In genomic region chr17:86786496-86786895, GRCm38 (mm10) we compare ENCODE assay signal across 22 mouse cellular contexts. TPM values are rescaled to one million over a fixed set of nuclear protein-coding genes. Genes with fewer than 3 reads are reported as not detected.
DNase-seq lines count a peak whose midpoint lies in the region; ATAC-seq and TF ChIP-seq lines count a peak whose summit lies in the region.
"Had no signal": no experiment of that assay in that cellular context is flagged by ENCODE, and none has a peak within 500 bp of the region (broad histone marks: within the 10 kb centered on the region; RNA-seq: fewer than 3 reads in every experiment).

No protein-coding gene starts in this region.

- no peak for TF ChIP-seq POLR2A in cortical plate, adult 2 months (IDR thresholded peaks at IDR 0.05; ENCODE audit: extremely low read depth, insufficient read depth, low read length)
- TF ChIP-seq POLR2A in olfactory bulb, adult 2 months (IDR thresholded peaks at IDR 0.05; ENCODE audit: insufficient read depth, low read depth, low read length): no peak

- no peak for TF ChIP-seq CTCF in cortical plate, adult 2 months (IDR thresholded peaks at IDR 0.05; ENCODE audit: extremely low read depth, insufficient read depth, low read length)
- no peak for TF ChIP-seq CTCF in olfactory bulb, adult 2 months (IDR thresholded peaks at IDR 0.05; ENCODE audit: insufficient read depth, low read depth, low read length)

- H3K36me3 ChIP-seq in kidney, embryonic 15.5 days: no peaks in the 10 kb centered on the region
- H3K36me3 ChIP-seq in liver, embryonic 16.5 days (ENCODE audit: control insufficient read depth, insufficient read depth): no peaks in the 10 kb centered on the region
- H3K36me3 ChIP-seq: embryonic facial prominence, embryonic 12.5 days; heart, embryonic 15.5 days; hindbrain, embryonic 13.5 days had no signal

- H3K27ac ChIP-seq in kidney, embryonic 15.5 days: 0 out of 2 replicates have a peak overlapping the region, but pooled peaks have one; percentile 79
- H3K27ac ChIP-seq in liver, embryonic 16.5 days (ENCODE audit: low read length): no peak overlapping the region
- peak overlapping the region; percentile 52 for H3K27ac ChIP-seq in cortical plate, adult 2 months (ENCODE audit: insufficient read depth, low read length)
- peak overlapping the region; percentile 50; the same call in 1 of the 2 replicates for H3K27ac ChIP-seq in olfactory bulb, adult 2 months (ENCODE audit: insufficient read depth, low read depth, low read length)
- H3K27ac ChIP-seq: forebrain, embryonic 13.5 days; hindbrain, embryonic 13.5 days had no signal

- no peaks in the 10 kb centered on the region for H3K27me3 ChIP-seq in kidney, embryonic 15.5 days
- H3K27me3 ChIP-seq in liver, embryonic 16.5 days (ENCODE audit: control insufficient read depth, insufficient read depth, low read depth, low read length): no peaks in the 10 kb centered on the region
- H3K27me3 ChIP-seq: embryonic facial prominence, embryonic 12.5 days; forebrain, embryonic 13.5 days; heart, embryonic 15.5 days; hindbrain, embryonic 13.5 days had no signal

- no peak overlapping the region for H3K4me2 ChIP-seq in kidney, embryonic 15.5 days
- no peak overlapping the region for H3K4me2 ChIP-seq in liver, embryonic 16.5 days (ENCODE audit: low read depth, low read length)
- H3K4me2 ChIP-seq: embryonic facial prominence, embryonic 12.5 days; forebrain, embryonic 13.5 days; heart, embryonic 11.5 days; heart, embryonic 15.5 days; hindbrain, embryonic 13.5 days had no signal

- no peak for DNase-seq in kidney, adult 11 months
- DNase-seq in liver: no peak
- no peak for DNase-seq in spleen, adult 12 weeks (ENCODE audit: low spot score)
- DNase-seq: adrenal gland, adult 2 months; adrenal gland, postnatal 25 days; cerebellum, adult 2 months; cerebellum, postnatal 10 days; embryo, embryonic 11 days; forebrain, postnatal 0 days; gastrocnemius, postnatal 36 days; heart, adult 18-20 months; heart, postnatal 14 days had no signal

- no peak overlapping the region for H3K4me3 ChIP-seq in kidney, embryonic 15.5 days (replicated peaks)
- H3K4me3 ChIP-seq in liver, embryonic 16.5 days (ENCODE audit: low read depth, low read length): no peak overlapping the region
- no peak overlapping the region for H3K4me3 ChIP-seq in cortical plate, adult 2 months (ENCODE audit: insufficient read depth, low read length)
- no peak overlapping the region for H3K4me3 ChIP-seq in olfactory bulb, adult 2 months (ENCODE audit: insufficient read depth, low read depth, low read length)
- H3K4me3 ChIP-seq: embryonic facial prominence, embryonic 12.5 days; forebrain, embryonic 13.5 days; heart, embryonic 15.5 days; hindbrain, embryonic 13.5 days had no signal

- peaks cover 62% of the 10 kb centered on the region for H3K4me1 ChIP-seq in kidney, embryonic 15.5 days
- H3K4me1 ChIP-seq in liver, embryonic 16.5 days (ENCODE audit: control insufficient read depth, low read depth, low read length): peaks cover 3% of the 10 kb centered on the region; the same call in 1 of the 2 replicates
- H3K4me1 ChIP-seq in cortical plate, adult 2 months (ENCODE audit: control insufficient read depth, insufficient read depth, low read length): peaks cover 8% of the 10 kb centered on the region
- H3K4me1 ChIP-seq in olfactory bulb, adult 2 months (ENCODE audit: control insufficient read depth, insufficient read depth, low read length): peaks cover 49% of the 10 kb centered on the region

- WGBS in kidney, embryonic 15.5 days: 65% methylated on average over 7 of the region's 7 CpGs
- 54% methylated on average over 7 of the region's 7 CpGs for WGBS in liver, embryonic 16.5 days (ENCODE audit: insufficient replicate concordance)
- WGBS in olfactory bulb, adult 2 months: 75% methylated on average over 7 of the region's 7 CpGs

- no peaks in the 10 kb centered on the region for H3K9me3 ChIP-seq in kidney, embryonic 15.5 days (replicated peaks)
- H3K9me3 ChIP-seq in liver, embryonic 16.5 days (replicated peaks; ENCODE audit: control insufficient read depth, low read length): no peaks in the 10 kb centered on the region
- H3K9me3 ChIP-seq: embryonic facial prominence, embryonic 12.5 days; forebrain, embryonic 13.5 days; heart, embryonic 15.5 days; hindbrain, embryonic 13.5 days had no signal

- ATAC-seq in kidney, embryonic 15.5 days (replicated peaks; ENCODE audit: low FRiP score): 0 out of 2 replicates have a peak, but pooled peaks have one; percentile 34
- peak; percentile 32; the same call in 1 of the 2 replicates for ATAC-seq in liver, embryonic 16.5 days (ENCODE audit: low read depth)
- ATAC-seq: forebrain, embryonic 13.5 days; hindbrain, postnatal 0 days had no signal

- H3K9ac ChIP-seq in kidney, embryonic 15.5 days: no peak overlapping the region
- no peak overlapping the region for H3K9ac ChIP-seq in liver, embryonic 16.5 days (ENCODE audit: low read depth, low read length)
- H3K9ac ChIP-seq: embryonic facial prominence, embryonic 12.5 days; forebrain, embryonic 13.5 days; forebrain, postnatal 0 days; heart, embryonic 15.5 days; hindbrain, embryonic 13.5 days had no signal

RNA-seq across cellular contexts. Expression of gene Epas1, which starts 33.0 kb away (rescaled TPM):
- 8.4 and 9.5 TPM in 2 replicates for polyA plus RNA-seq in kidney, embryonic 15.5 days (2015; fragmentation: Nextera tagmentation; extraction: Ambion mirVana)
- 2.7 and 4.0 TPM in 2 replicates for polyA plus RNA-seq in liver, embryonic 16.5 days (2015; fragmentation: Nextera tagmentation; extraction: Ambion mirVana)
- 70.1 and 76.0 TPM in 2 replicates for polyA plus RNA-seq in cortical plate, adult 2 months (2012; rRNA removed)
- polyA plus RNA-seq in olfactory bulb, adult 2 months (2012; ENCODE audit: insufficient read depth, insufficient read length, low replicate concordance, missing spikeins): not detected in 2 replicates
